Mouse (Mus musculus): ENCODE measurements around the gene Cyp26b1. TPM values are rescaled to one million over a fixed set of nuclear protein-coding genes. Genes with fewer than 3 reads are reported as not detected.

The Cyp26b1 gene
- polyA plus RNA-seq, 1 experiment from 2014 or later = 2.4 TPM

DNA sequence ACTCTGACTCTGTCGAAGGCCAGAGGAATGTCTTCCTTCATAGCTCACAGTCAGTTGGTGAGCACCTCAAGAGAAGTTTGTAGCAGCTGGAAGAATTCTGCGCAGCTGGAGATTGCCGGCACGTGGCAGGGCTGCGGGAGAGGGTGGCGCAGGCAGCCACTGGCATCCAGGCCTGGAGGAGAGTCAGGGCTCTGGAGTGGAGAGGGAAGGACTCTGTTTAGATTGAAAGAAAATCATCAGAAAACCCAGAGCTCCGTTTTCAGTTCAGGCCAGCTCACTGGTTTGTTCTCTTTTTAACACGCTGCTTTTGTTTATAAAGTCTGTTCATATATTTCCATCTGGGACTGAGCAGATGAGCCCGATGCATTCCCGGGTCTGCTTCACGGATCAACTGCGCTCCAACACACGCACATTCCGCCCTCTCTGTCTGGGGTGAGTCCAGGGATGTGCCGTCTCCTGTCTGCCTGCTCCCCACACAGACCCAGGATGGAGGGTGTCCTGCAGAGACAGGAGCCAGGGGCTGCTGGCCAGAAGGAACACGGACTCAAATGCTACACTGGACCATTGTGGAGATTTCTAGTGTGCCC lies 56.0 kb downstream of the Cyp26b1 start:
- Histone ChIP-seq H3K27me3 (ENCODE audit: low read depth, poor library complexity, severe bottlenecking) (no peaks in the 10 kb centered on the region), H3K4me1 (0 out of 2 replicates have a peak, but pooled peaks cover 3% of the 10 kb centered on the region), H3K27ac (replicated peaks) (no peak overlapping the region), H3K4me3 (no peak overlapping the region), H3K9me3 (replicated peaks) (no peaks in the 10 kb centered on the region), H3K36me3 (no peaks in the 10 kb centered on the region)
- WGBS = 87% methylated on average over 16 of the region's 16 CpGs
- no peak for DNase-seq (ENCODE audit: low spot score)

DNA sequence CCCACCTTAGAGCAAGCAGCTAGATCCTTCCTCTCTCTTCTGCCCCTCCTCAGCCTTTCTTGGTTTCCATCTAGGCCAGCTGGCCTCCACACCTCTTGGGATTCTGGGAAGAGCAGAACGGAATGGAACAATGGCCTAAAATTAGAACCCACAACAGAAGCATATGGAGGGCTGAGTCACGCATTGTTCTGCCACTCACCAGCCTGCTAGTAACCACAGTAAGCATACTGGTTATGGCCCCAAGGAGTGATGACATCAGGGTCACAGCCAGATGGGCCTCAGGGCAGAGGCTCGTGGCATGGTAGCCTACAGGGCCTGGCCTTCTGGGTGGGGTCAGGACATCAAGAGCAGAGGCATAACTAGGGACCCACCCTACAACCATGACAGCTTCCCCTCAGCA lies 58.8 kb downstream of the Cyp26b1 start:
- Histone ChIP-seq H3K36me3 (no peaks in the 10 kb centered on the region), H3K27me3 (ENCODE audit: low read depth, poor library complexity, severe bottlenecking) (no peaks in the 10 kb centered on the region), H3K4me1 (0 out of 2 replicates have a peak, but pooled peaks cover 2% of the 10 kb centered on the region), H3K4me3 (no peak overlapping the region), H3K9me3 (replicated peaks) (no peaks in the 10 kb centered on the region), H3K27ac (replicated peaks) (no peak overlapping the region)
- 83% methylated on average over 3 of the region's 3 CpGs for WGBS
- DNase-seq (ENCODE audit: low spot score) = no peak

DNA sequence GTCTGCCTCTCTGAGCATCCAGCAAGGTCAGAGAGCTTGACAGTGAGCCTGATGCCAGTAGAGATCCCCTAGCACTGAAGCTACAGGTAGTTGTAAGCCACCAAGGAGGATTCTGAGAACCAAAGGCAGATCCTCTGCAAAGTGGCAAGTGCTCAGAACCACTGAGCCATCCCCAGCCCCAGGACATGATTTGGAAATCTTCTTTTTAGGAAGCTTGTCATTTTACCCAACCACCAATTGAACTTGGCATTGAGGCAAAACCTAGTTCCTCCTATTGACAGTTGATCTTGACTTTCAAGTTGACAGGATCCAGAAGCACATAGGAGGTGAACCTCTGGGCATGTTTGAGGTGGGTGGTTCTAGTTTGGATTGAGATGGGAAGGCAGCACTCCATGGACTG lies 63.8 kb downstream of the Cyp26b1 start:
- H3K9me3 ChIP-seq (replicated peaks) = no peaks in the 10 kb centered on the region
- no peak overlapping the region for H3K4me3 ChIP-seq
- H3K4me1 ChIP-seq = no peaks in the 10 kb centered on the region
- H3K27me3 ChIP-seq (ENCODE audit: low read depth, poor library complexity, severe bottlenecking) = no peaks in the 10 kb centered on the region
- no peak for DNase-seq (ENCODE audit: low spot score)
- H3K27ac ChIP-seq (replicated peaks) = no peak overlapping the region
- H3K36me3 ChIP-seq = no peaks in the 10 kb centered on the region

GRCm38 (mm10) chr6:84524901-84525601 lies 68.7 kb downstream of the Cyp26b1 start:
- Histone ChIP-seq H3K27me3 (ENCODE audit: low read depth, poor library complexity, severe bottlenecking) (peaks cover 17% of the 10 kb centered on the region), H3K27ac (replicated peaks) (no peak overlapping the region), H3K4me1 (no peaks in the 10 kb centered on the region), H3K4me3 (no peak overlapping the region), H3K36me3 (no peaks in the 10 kb centered on the region), H3K9me3 (replicated peaks) (no peaks in the 10 kb centered on the region)
- WGBS = 89% methylated on average over 7 of the region's 7 CpGs
- no peak for DNase-seq (ENCODE audit: low spot score)
